In the genomic region with DNA sequence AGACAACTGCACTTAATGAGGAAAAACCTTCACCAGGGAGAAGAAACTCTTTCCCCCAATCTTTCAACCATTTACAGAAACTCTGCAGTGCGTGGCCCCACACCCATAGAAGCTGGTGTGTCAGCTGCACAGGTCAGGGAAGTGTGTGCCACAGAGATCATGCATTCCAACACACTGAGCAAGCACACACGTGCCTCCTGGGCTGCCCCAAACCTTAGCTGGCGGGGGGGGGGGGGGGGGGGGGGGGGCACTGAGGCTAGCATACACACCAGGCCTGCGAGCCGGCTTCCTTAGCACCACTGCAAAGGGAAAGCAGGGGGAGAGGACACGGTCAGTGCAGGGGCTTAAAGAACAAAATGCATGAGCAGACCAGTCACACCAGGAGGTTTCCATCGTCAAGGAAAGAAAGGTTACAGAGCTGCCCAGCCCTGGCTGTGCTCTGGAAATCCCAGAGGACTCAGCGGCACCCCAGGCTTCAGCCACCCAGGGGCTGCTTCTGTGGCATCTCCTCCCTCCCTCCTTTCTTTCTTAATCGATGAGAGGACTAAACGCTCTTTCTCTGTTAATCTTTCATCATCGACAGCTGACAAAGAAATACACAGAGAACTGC, we compare ENCODE assay signal across 9 mouse cellular contexts. TPM values are rescaled to one million over a fixed set of nuclear protein-coding genes. Genes with fewer than 3 reads are reported as not detected.
A peak's percentile ranks its signal among the peaks of the same experiment; 100 is the strongest.
DNase-seq lines count a peak whose midpoint lies in the region; ATAC-seq lines count a peak whose summit lies in the region.
"Had no signal": no experiment of that assay in that cellular context is flagged by ENCODE, and none has a peak within 500 bp of the region (broad histone marks: within the 10 kb centered on the region; RNA-seq: fewer than 3 reads in every experiment).

No protein-coding gene starts in this region.

- H3K27me3 ChIP-seq in forebrain, embryonic 10.5 days (ENCODE audit: poor library complexity, severe bottlenecking) = no peaks in the 10 kb centered on the region
- no peaks in the 10 kb centered on the region for H3K27me3 ChIP-seq in forebrain, embryonic 15.5 days
- H3K27me3 ChIP-seq in hindbrain, embryonic 15.5 days = no peaks in the 10 kb centered on the region
- no peaks in the 10 kb centered on the region for H3K27me3 ChIP-seq in stomach, embryonic 15.5 days (replicated peaks)
- H3K27me3 ChIP-seq: limb, embryonic 15.5 days had no signal

- no peak overlapping the region for H3K4me2 ChIP-seq in forebrain, embryonic 15.5 days (replicated peaks)
- peak overlapping the region; percentile 28 for H3K4me2 ChIP-seq in hindbrain, embryonic 15.5 days
- no peak overlapping the region for H3K4me2 ChIP-seq in stomach, embryonic 15.5 days
- H3K4me2 ChIP-seq: limb, embryonic 15.5 days had no signal

- peak overlapping the region; percentile 18; the same call in 1 of the 2 replicates for H3K4me3 ChIP-seq in forebrain, embryonic 10.5 days
- no peak overlapping the region for H3K4me3 ChIP-seq in forebrain, embryonic 15.5 days
- no peak overlapping the region for H3K4me3 ChIP-seq in hindbrain, embryonic 15.5 days
- H3K4me3 ChIP-seq in stomach, embryonic 15.5 days (replicated peaks) = no peak overlapping the region
- H3K4me3 ChIP-seq: limb, embryonic 15.5 days had no signal

- WGBS in forebrain, embryonic 10.5 days = 16% methylated on average over 10 of the region's 11 CpGs
- 14% methylated on average over 8 of the region's 11 CpGs for WGBS in forebrain, embryonic 15.5 days
- WGBS in hindbrain, embryonic 15.5 days = 10% methylated on average over 8 of the region's 11 CpGs
- WGBS in stomach, embryonic 15.5 days = 17% methylated on average over 10 of the region's 11 CpGs

- peaks cover 15% of the 10 kb centered on the region for H3K36me3 ChIP-seq in forebrain, embryonic 10.5 days (replicated peaks)
- no peaks in the 10 kb centered on the region for H3K36me3 ChIP-seq in forebrain, embryonic 15.5 days
- H3K36me3 ChIP-seq in hindbrain, embryonic 15.5 days = no peaks in the 10 kb centered on the region
- H3K36me3 ChIP-seq in stomach, embryonic 15.5 days = no peaks in the 10 kb centered on the region

- no peak overlapping the region for H3K9ac ChIP-seq in forebrain, embryonic 15.5 days (replicated peaks)
- peak overlapping the region; percentile 22; the same call in 1 of the 2 replicates for H3K9ac ChIP-seq in hindbrain, embryonic 15.5 days
- H3K9ac ChIP-seq in stomach, embryonic 15.5 days = no peak overlapping the region
- H3K9ac ChIP-seq: limb, embryonic 15.5 days had no signal

- peaks cover 58% of the 10 kb centered on the region for H3K4me1 ChIP-seq in forebrain, embryonic 10.5 days
- H3K4me1 ChIP-seq in forebrain, embryonic 15.5 days = peaks cover 22% of the 10 kb centered on the region
- H3K4me1 ChIP-seq in hindbrain, embryonic 15.5 days (replicated peaks) = peaks cover 11% of the 10 kb centered on the region; the same call in 1 of the 2 replicates
- peaks cover 24% of the 10 kb centered on the region for H3K4me1 ChIP-seq in stomach, embryonic 15.5 days

- no peaks in the 10 kb centered on the region for H3K9me3 ChIP-seq in forebrain, embryonic 10.5 days
- no peaks in the 10 kb centered on the region for H3K9me3 ChIP-seq in forebrain, embryonic 15.5 days
- no peaks in the 10 kb centered on the region for H3K9me3 ChIP-seq in hindbrain, embryonic 15.5 days
- H3K9me3 ChIP-seq in stomach, embryonic 15.5 days = no peaks in the 10 kb centered on the region
- H3K9me3 ChIP-seq: limb, embryonic 15.5 days had no signal

- DNase-seq in forebrain, embryonic 10.5 days (ENCODE audit: extremely low spot score, low spot score) = no peak
- peak; percentile 33 for DNase-seq in testis, postnatal 10 days (ENCODE audit: low spot score)
- DNase-seq in testis, postnatal 14 days (ENCODE audit: low spot score) = no peak
- no peak for DNase-seq in left cerebral cortex, adult 9 months (ENCODE audit: low spot score in 2 of 2)
- DNase-seq in spleen, postnatal 14 days (ENCODE audit: low spot score in 2 of 2) = no peak

- H3K27ac ChIP-seq in forebrain, embryonic 10.5 days = peak overlapping the region; percentile 66
- no peak overlapping the region for H3K27ac ChIP-seq in forebrain, embryonic 15.5 days (replicated peaks)
- no peak overlapping the region for H3K27ac ChIP-seq in hindbrain, embryonic 15.5 days (replicated peaks)
- H3K27ac ChIP-seq in stomach, embryonic 15.5 days = 0 out of 2 replicates have a peak overlapping the region, but pooled peaks have one; percentile 40
- H3K27ac ChIP-seq: limb, embryonic 15.5 days had no signal

- ATAC-seq in forebrain, embryonic 15.5 days (replicated peaks) = no peak
- ATAC-seq in hindbrain, embryonic 15.5 days (ENCODE audit: low FRiP score, low read depth) = no peak
- ATAC-seq in stomach, embryonic 15.5 days (ENCODE audit: insufficient read depth, low FRiP score, low read depth) = peak; percentile 45; the same call in 1 of the 2 replicates

RNA-seq across cellular contexts. Expression of a gene that starts 11.3 kb away (rescaled TPM):
- 161 and 179 TPM in 2 replicates for polyA plus RNA-seq in forebrain, embryonic 10.5 days (2016; fragmentation: Nextera tagmentation; extraction: Ambion mirVana)
- polyA plus RNA-seq in forebrain, embryonic 15.5 days (2015; fragmentation: Nextera tagmentation; extraction: Ambion mirVana) = 25.8 and 27.5 TPM in 2 replicates
- 18.6 and 20.3 TPM in 2 replicates for polyA plus RNA-seq in hindbrain, embryonic 15.5 days (2015; fragmentation: Nextera tagmentation; extraction: Ambion mirVana)
- polyA plus RNA-seq in stomach, embryonic 15.5 days (2015; fragmentation: Nextera tagmentation; extraction: Ambion mirVana) = 101 and 115 TPM in 2 replicates

Comparison
In these comparisons a context has a peak if more than half of its experiments do, and no peak if none do; other contexts are left out.
1. H3K27ac ChIP-seq: peak in forebrain, embryonic 10.5 days (single experiment) and stomach, embryonic 15.5 days (single experiment); none in forebrain, embryonic 15.5 days (single experiment) and hindbrain, embryonic 15.5 days (single experiment).